Mouse (Mus musculus): ENCODE data around the gene Cacng3. TPM values are rescaled to one million over a fixed set of nuclear protein-coding genes. Genes with fewer than 3 reads are reported as not detected.
A peak's percentile ranks its signal among the peaks of the same experiment; 100 is the strongest.

Cacng3 gene
- total RNA-seq (2021): 1 to 10 TPM; 1.1 to 1.3 TPM
- long read RNA-seq, experiment 1, partial matches to known transcripts: 0 of 3 reads
- long read RNA-seq, experiment 1, other reads (novel, unspliced or antisense): 1 of 3 reads
- long read RNA-seq, experiment 2: 0 reads

DNA sequence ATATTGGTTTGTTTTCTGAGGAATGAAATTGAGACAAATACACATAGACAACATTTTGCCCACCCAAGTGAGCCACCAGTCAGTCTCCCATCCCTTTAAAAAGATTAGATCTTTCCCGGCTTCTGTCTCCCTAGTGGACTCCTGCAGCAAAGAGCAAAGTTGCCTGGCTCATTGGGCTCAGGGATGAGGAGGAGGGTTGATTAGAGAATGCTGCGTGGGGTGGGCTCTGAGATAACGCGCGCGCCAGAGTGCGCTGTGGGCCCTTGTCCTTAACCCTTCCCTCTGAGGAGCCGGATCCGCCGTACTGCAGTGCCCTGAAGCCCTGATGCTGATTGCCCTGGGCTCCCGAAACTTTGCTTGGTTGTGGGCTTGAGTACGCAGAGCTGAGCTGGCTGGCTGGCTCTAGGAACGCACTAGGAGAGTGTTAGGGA, at the start of gene Cacng3:
Gene Cacng3, plus strand, starts transcription at position 51 of the 431 bp plus-strand sequence.
- no peak for DNase-seq (ENCODE audit: low spot score in 2 of 2)

DNA sequence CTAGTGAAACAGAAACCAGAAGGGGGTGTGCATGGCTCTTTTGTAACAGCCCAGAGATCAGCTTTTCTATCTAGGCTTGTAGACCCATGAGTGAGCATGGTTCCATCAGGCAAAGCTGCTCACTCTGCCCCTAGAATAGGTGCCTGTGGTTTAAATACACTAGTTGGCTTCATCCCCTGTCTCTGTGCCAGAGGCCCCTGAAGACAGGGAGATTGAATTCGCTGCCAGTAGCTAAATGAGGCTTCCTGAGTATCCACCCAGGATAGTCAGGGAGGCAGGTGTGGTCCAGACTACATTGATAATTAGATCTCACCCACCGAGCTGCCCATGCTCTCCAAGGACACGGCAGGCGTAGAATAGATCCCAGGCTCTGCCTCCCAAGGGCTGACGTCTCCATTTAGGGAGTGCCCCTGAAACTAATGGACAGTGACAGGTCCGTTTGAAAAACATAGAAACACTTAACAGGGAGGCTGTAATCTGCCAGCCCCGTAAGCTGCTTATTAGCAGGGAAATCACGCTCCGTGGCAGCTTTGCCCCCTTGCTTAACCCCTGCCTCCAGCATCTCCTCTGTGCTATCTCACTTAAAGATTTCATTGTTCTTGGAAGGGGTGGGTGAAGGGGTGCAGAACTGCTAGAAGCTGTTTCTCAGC, 48.0 kb upstream of the Cacng3 start:
- DNase-seq (ENCODE audit: low spot score in 2 of 2): no peak

DNA sequence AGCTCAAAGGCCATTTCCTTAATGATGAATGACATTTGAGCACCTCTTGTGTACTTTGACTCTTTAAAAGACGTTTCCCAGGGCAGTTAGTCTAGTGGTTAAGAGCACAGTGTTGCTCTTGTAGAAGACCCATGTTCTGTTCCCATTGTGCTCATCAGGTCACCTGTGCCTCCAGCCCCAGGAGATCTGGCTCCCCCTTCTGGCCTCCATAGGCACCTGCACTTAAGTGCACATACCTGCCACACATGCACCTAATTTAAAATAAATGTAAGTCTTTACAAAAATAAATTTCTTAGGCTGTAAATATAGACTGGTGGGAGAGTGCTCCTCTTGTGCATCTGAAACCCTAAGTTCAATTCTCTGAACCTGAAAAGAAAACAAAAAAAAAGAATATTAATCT, 46.5 kb upstream of the Cacng3 start:
- DNase-seq (ENCODE audit: low spot score in 2 of 2): no peak

DNA sequence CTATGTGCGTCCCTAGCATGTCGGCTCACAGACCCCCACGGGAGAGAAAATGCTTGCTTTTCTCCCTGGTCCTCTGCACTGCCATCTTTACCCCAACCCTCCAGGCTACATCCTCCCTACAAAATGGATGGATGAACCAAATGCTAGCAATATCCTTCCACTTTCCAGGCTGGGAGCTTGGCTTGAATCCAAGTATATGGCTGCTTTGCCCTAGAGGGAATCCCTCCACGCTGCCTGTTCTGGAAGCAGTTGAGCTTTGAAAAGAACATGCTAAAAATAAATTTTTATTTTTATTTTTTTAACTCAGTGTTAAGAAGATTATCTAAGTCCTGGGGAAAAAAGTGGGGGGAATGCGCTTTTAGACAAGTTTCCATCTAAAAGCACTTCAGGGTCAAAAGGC, 42.2 kb upstream of the Cacng3 start:
- DNase-seq (ENCODE audit: low spot score in 2 of 2): no peak

DNA sequence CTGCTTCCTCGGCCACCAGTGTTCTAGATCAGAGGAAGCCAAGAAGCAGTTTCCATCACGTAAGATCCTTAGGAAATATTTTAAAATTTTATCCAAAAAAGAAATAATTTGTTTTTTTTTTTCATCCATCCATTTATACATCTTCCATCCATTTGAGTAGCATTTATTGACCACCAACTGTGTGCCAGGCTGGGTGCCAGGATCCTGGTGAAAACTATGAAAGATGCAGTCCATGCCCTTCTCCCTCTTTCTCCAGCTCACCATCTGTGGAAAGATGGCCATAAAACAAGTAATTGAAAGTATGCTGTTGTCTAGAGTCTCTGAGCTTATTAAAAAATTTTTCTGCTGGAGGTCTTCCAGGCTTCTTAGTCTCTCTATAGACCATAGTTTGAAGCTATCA, 39.9 kb upstream of the Cacng3 start:
- DNase-seq (ENCODE audit: low spot score in 2 of 2): no peak

DNA sequence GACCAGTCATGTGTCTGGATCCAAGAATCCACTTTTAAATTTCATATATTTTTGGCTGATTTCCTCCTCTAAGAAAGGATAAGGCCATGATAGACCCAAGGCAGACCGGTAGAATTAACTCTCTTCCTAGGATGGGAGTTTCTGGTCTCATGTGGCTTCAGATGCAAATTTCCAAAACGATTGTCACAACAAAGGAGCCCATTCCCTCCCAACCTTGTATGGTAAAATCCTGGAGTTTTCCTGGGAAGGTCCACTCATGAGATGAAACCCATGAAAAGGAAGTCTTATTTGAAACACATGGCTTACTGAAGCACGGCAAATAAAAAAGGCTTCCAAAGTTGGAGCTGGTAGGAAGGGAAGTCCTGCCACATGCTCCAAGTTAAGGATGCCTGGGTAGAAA, 39.1 kb upstream of the Cacng3 start:
- no peak for DNase-seq (ENCODE audit: low spot score in 2 of 2)

DNA sequence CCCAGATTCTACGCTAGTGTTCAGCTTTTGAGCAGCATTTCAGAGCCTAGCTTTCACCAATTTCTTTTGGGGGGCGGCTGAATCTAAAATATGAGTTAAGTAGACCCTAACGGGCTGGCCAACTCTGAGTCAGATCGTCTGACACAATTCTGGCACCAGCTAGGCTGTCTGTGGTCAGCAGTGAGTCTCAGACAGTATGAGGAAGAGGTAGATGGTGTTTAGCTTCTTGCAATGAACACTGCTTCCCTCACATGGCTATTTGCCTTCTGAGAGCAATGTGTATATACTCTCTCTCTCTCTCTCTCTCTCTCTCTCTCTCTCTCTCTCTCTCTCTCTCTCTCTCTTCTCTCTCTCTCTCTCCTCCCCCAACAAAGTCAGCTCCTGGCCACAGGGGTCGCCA, 37.3 kb upstream of the Cacng3 start:
- no peak for DNase-seq (ENCODE audit: low spot score in 2 of 2)

DNA sequence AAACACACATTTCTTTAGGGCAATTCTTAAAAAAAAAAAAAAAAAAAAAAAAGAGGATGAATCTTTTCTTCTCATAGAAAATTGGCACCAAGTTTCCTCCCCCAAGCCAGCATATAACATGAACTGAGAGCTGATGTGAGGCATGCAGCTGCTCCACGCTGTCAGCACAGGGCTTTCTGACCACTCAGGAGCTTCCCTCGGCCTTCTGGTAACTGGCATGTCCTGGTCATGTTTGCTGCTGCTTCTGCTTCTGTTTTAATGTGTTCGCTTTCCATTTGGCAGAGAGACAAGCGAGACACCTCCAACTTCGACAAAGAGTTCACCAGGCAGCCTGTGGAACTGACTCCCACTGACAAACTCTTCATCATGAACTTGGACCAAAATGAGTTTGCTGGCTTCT, 36.8 kb upstream of the Cacng3 start:
- DNase-seq (ENCODE audit: low spot score in 2 of 2): no peak

DNA sequence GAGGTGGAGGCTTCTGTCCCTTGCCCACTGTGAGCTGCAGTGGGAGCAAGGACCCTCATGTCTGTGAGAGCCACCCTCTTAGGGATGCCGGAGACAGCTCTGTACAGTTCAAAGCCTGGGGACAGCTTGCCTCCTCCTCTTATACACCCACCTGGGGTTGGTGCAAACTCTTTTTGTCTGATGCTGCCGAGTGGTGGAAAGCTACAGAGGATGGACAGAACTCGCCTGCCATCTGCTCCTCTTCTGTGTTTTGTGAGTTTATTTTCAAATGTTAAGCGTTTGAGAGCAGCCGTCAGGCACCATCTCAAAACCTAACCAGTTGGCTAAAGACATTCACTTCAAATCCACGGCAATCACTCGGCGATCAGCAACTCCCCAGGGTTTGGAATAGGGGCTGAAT, 26.6 kb upstream of the Cacng3 start:
- DNase-seq (ENCODE audit: low spot score in 2 of 2): no peak

DNA sequence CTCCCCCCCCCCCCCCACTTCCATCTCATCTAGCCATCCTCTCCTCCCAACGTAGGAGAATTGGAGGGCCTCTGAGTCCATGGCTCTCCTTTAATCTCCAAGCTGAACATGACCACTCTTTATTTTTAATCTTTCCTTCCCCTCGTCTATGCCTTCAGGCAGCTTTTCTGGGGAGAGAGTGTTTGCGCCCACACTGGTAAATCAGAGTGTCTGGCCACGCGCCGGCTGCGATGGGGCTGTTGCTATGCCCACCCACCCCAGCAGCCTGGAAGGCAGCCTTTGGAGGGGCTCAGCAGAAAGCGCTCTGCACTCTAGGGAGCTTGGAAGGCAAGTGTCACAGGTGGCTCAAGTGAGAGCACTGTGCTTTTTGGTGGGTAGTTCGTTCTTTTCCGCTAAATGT, 21.0 kb upstream of the Cacng3 start:
- DNase-seq (ENCODE audit: low spot score in 2 of 2): no peak

DNA sequence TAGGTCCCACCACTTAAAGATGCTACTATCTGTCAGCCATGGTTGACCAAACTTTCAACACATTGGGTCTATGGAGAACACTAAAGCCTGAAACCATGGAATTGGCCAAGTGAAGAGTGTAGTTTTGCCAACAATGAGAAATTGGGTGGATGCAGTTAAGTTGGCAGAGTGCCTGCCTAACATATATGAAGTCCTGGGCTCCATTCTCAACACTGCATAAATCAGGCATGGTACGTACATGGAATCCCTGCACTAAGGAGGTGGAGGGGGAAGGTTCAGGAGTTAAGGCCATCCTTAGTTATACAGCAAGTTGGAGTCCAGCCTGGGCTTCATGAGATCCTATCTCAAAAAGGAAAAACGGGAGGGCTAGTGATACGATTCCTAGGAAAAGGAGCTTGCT, 17.8 kb upstream of the Cacng3 start:
- no peak for DNase-seq (ENCODE audit: low spot score in 2 of 2)

DNA sequence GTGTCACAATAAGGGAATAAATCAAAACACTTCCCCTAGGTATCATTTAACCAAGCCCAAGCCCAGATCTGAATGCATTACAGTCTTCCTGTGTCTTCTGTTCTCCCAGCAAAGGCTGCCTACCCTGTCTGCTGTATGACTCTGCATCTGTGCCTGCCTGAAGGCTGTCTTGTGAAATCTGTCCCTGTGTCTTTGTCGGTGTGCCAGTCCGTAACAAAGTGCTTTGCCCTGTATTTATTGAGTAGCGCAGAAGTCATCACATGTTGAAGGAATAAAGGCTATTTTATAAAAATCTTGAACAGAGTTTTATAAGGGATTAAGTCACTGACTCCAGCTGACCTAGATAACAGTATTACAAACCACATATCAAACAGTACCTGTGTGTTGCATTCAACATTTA, 13.6 kb upstream of the Cacng3 start:
- DNase-seq (ENCODE audit: low spot score in 2 of 2): no peak

DNA sequence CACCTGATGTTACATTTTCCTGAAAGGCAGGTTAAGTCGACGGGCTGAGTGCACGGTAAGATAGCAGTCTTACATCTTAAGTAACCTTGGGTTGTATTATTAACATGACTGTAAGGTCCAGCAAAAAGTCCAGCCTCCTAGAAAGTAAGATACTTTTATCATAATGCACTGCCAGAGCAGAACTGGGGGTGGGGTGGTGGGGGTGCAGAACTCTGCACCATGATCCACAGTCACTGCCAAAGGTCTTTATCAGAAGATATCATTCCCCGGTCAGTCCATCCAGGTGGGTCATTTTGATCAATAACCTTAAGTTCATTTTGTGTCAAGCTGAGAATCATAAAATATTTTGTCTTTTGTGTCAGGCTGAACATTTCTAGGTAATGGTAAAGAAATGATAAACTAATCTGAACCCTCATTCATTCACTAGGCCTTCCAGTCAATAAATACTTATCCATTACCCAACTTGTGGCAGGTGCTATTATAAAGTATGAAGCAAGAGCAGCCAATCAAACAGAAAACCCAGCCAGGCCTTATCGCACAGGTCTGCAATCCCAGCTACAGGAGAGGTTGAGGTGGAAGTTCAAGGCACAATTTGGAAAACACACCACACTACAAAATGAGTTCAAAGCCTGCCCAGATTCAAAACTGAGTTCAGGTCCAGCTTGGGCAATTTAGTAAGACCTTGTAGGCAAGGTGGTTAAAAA, 12.7 kb upstream of the Cacng3 start:
- DNase-seq (ENCODE audit: low spot score in 2 of 2): no peak

DNA sequence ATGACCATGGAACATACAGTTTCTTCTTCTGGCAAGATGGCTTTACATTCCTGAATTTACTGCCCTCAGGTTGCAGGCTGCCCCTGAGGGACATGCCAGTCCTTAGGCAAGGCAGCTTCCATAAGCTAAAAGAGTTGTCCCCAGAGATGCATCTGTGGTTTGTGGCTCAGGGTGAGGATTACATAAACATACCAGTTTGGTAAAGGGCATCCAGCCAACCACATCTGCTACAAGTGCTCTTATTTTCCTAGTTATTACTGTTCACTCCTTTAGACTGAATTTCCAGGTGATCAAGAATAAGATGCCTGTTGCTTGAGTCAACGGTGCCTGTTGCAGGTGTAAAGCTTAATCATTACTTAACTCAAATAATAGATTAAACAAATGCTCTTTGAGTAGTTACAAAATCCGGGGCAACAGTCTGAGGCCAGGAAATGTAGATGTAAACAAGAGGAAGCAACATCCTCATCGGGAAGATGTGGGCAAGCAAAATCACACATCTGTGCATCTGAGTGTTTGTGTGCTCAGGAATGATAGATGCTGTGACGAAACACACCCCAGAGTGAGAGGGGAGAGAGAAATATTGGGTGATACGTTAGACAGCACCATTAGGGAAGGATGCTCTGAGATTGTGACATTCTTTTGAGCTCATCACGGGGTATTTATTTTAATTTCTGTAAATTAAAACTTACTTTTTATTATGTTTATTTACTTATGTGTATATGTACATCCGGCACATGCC, 4.8 kb upstream of the Cacng3 start:
- DNase-seq (ENCODE audit: low spot score in 2 of 2): no peak

DNA sequence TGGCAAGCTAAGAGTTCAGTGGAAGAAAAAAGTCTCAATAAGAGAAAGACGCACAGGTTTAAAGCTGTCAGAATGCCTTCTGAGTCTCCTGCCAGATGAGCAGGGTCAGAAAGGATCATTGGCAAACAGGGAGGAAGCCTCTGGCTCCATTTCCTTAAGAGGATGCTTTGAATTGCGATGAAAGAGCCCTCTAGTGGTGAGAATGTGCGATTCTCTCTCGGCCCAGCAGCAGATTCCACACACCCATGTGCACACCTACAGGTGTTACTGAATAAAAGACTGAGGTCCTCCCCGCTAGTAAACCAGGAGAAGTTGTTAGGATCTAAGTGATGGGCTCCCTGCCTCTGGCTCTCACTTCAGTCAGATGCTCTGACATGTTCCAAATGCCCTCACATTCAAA, 2.4 kb upstream of the Cacng3 start:
- DNase-seq (ENCODE audit: low spot score in 2 of 2): peak in 1 of 2 experiments; percentile 13

DNA sequence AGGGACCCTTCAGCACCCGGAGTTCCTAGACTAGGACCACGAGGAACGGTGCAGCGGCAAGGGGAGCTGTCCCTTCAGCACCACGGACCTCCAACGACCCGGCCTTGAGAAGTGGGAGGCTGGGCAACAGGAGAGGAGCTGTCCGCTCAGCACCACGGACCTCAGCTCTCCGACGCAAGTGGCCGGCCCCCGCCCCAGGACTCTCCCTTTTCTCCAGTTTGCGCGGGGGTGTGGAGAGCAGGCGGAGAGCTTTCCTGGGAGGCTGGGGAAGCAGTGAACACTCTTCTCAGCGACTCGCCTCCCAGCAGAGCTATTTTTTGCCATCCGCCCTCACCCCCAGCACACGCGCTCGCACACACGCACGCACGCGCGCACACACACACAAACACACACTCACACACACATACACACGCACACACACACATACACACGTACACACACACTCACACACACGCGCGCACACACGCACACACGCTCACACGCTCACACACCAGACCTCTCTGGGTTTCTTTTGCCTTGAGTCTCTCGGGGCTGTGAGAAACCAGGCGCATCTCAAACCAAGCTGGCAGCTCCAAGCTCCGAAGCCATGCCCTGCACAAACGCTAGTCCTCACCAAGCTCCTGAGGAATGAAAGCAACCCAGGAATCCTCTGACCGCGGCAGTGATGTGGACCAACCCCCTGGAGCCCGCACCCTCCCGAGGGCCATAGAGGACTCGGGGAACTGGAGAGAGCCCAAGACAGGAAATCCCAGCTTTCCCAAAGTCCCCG, 765 bp downstream of the Cacng3 start:
- DNase-seq (ENCODE audit: low spot score in 2 of 2): peak; percentile 71 to 76

DNA sequence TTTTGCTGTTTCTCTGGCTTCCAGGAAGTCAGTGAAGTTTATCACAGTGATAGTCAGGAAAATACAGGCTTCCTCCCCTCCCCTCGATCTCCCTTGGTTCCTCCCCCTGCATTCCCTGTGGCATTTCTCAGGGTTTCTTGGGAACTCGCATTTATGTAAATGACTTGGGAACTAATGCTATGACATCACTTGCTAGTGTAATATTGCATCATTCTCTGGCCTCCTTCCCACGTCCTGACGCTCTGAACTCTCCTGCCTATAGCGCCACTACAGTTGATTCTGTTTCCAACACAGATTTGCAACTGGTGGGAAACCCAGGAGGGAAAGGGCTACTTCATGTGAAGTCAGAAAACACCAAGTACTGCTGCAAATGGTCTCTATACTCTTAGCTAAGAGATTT, 2.7 kb downstream of the Cacng3 start:
- no peak for DNase-seq (ENCODE audit: low spot score in 2 of 2)

DNA sequence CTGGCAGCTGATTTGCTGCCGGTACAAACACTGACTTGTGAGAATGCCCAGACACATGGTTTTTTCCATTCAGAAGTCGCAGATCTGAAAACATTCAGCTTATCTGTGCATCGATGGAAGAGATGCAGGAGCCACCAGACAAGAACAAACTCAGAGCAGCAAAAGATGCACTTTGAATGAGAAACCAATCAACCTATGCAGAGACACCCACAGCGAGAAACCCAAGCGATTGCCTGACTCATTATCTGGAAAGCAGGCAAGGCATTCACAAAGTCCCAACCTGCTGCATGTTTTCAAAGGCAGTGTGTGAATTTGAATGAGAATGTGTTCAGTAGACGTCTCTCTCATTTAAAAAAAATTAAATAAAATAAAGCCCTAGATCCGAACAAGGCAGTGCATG, 4.9 kb downstream of the Cacng3 start:
- no peak for DNase-seq (ENCODE audit: low spot score in 2 of 2)

DNA sequence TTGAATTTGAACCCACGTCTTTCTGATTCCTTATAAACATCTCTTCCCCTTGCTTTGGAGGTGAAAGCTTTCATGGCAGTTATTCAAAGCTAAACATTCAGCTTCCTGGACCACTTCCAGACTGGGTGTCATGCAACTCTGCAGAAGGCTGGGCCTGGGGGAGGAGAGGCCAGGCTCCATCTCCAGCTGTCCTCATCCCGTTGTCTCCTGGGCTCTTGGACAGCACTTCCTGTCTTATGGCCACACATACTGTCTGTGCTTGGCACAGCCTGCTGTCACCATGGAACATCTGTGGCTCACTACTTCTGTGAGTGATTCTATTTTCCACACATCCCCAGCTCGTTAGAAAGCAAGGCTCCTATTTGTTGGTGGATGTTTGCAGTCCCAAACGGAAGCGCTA, 31.5 kb downstream of the Cacng3 start:
- no peak for DNase-seq (ENCODE audit: low spot score in 2 of 2)

DNA sequence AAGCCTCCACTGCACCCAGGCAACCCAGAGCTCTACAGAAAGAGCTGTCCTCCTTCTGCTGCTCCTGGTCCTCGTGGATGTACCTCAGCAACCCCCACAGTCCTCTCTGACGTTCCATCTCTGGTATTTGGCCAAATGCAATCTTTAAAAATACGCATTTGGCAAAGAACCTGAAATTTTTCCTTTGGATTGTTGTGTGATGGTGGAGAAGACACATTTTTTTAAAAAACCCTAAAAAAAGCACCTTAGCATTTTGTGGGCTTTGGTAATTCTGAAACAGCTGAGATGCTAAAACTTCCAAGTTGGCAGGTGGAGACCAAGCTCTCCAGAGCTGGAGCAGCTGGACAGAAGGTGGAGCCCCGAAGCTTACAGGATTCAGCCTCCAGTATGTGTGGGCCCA, 32.2 kb downstream of the Cacng3 start:
- no peak for DNase-seq (ENCODE audit: low spot score in 2 of 2)

DNA sequence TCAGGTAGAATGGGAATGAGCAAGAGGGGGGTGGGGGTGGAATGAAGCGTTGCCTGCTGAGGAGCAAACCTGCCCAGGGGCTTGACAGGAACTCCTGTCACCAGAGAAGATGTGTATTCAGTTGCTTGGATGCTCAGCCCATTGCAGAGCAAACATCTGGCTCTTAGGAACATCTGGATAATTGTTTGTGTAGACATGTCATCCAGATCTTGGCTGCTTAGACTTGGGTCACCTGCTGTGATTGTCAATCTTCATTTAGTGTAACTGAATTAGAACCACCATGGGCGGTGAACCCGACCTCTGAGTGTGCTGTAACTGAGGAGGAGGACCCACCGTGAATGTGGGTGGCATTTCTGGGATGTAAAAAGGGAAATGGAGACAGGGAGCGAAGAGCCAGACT, 36.4 kb downstream of the Cacng3 start:
- DNase-seq (ENCODE audit: low spot score in 2 of 2): no peak

All from adrenal gland, adult 18-20 months (tissue).